Mouse (Mus musculus): ENCODE results near the gene Ifngr2.

Gene Ifngr2

DNA sequence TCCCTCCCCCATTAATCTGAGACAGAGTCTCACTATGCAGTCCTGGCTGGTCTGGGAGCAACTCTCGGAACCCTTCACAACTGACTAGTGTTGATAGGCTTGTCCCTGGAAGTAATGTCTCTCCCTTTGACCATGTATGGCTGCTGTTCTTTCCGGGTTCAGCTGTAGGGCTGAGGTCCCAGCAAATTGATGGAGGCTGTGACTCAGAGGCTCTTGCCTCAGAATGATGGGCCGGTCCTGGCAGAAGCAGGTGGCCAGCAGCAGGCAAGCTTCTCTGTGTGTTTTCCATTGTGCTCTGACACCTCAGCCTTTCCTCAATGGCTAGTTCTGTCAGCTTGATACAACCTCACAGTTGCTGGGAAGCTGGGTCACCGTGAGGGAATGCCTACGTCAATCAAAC lies 65.7 kb downstream of the Ifngr2 start:
- DNase-seq: no peak

DNA sequence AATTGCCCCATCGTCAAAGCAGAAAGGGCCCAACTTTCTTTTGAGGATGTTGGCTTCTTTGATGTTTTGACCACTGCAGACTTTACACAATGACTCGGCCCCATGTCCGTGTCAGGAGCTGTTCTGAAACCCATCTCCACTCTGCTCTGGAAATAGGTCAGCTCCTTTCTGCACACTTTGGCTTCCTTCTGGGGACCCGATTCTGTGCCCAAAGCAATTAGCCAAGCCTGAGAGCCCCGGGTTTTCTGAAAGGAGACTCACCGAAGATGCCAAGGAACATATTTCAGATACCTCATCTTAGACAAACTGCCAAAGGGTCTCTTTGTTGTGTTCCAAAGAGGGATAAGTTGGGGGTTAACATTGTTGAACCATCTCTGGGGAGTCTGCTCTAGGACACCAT lies 67.7 kb downstream of the Ifngr2 start:
- DNase-seq: no peak
